Mouse (Mus musculus) olfactory bulb, adult 2 months (tissue): Measurements from ENCODE around the gene Lrguk. TPM values are rescaled to one million over a fixed set of nuclear protein-coding genes. Genes with fewer than 3 reads are reported as not detected.

Experiments used
- H3K27ac ChIP-seq: fragments of 200-500 bp; 2 replicates; pipeline ENCODE4 v1.5.1; 2012; ENCODE audit warnings: low read depth, low read length; ENCODE audit not compliant: insufficient read depth
- H3K4me1 ChIP-seq: fragments of 200-500 bp; 2 replicates; pipeline ENCODE4 v1.6.1; 2012; ENCODE audit warnings: low read length; ENCODE audit not compliant: control insufficient read depth, insufficient read depth
- H3K4me3 ChIP-seq: fragments of 200-500 bp; 2 replicates; pipeline ENCODE4 v1.5.1; 2012; ENCODE audit warnings: mild to moderate bottlenecking, low read depth, low read length, moderate library complexity; ENCODE audit not compliant: insufficient read depth
- CTCF ChIP-seq: fragments of 200-500 bp; IDR thresholded peaks from 2 replicates; pipeline ENCODE4 v1.5.1; 2012; ENCODE audit warnings: low read depth, mild to moderate bottlenecking, low read length, moderate library complexity; ENCODE audit not compliant: insufficient read depth
- POLR2A ChIP-seq: fragments of 200-500 bp; IDR thresholded peaks from 2 replicates; pipeline ENCODE4 v1.6.1; 2012; ENCODE audit warnings: mild to moderate bottlenecking, low read depth, low read length, moderate library complexity; ENCODE audit not compliant: insufficient read depth
- WGBS: fragments of 180-500 bp; shearing (Covaris S2); methylation state at CpG from one replicate; pipeline ENCODE4 v1.1.7; 2018; 5-methylcytosine and 5-hydroxymethylcytosine counted together
- polyA plus RNA-seq: library from polyadenylated mRNA; stranded (reverse); fragments of >200 nt; gene quantifications from 2 replicates; pipeline ENCODE4 v1.2.4, GENCODE M21; 2012; ENCODE audit warnings: low replicate concordance; ENCODE audit not compliant: missing spikeins, insufficient read depth, insufficient read length

Lrguk gene
- polyA plus RNA-seq, 1 experiment = not detected

DNA sequence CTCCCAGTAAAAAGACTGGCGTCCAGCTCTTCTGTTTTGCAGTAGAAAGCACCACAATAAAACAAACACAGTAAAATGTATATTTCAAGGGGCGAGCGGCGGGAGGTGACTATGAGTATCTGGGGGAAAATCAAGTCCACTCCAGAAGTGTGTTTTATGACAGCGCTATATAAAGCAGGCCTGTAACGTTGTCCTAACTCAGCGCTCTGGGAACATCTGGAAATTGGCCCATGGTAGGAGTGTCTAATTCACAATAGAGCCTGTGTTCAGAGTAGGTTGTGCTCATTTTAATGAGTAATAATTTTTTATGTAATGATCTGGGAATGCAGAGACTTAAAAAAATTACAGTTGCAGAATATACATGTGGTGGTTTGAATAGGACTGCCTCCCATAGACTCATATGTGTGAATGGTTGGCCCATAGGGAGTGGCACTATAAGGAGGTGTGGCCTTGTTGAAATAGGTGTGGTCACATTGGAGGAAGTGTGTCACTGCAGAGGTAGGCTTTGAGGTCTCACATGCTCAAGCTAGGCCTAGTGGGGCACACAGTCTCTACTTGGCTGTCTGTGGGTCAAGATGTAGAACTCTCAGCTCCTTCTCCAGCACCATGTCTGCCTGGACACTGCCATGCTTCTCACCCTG, 87.7 kb downstream of the Lrguk start:
- WGBS = 94% methylated on average over 7 of the region's 7 CpGs
- TF ChIP-seq CTCF = no peak
- TF ChIP-seq POLR2A = no peak
- H3K27ac ChIP-seq = no peak overlapping the region
- H3K4me1 ChIP-seq = no peaks in the 10 kb centered on the region
- H3K4me3 ChIP-seq = no peak overlapping the region

DNA sequence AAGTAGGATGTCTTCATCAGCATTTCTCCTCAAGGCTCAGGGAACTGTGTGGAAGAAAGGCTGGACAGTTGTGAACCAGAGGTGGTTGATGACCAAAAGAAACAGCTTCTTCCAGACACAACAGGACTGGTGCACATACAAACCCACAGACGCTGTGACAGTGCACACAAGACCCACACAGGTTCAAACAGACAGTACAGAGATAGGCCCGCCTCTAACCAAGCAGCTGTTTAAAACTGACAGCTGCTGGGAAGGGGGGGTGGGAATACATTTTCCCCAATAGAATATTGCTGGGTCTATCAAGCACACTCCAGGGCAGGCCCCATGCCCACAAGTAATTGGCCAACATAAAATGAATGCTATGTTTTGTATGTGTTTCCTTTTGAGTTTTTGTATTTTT, 95.2 kb downstream of the Lrguk start:
- WGBS = 92% methylated on average over 2 of the region's 2 CpGs
- Histone ChIP-seq H3K4me3 (no peak overlapping the region), H3K27ac (no peak overlapping the region), H3K4me1 (no peaks in the 10 kb centered on the region)
- TF ChIP-seq POLR2A (no peak), CTCF (no peak)

GRCm38 (mm10) chr6:34129261-34129660, 100.0 kb downstream of the Lrguk start:
- H3K4me1 ChIP-seq = no peaks in the 10 kb centered on the region
- 94% methylated on average over 2 of the region's 2 CpGs for WGBS

GRCm38 (mm10) chr6:34132391-34132790, 103.1 kb downstream of the Lrguk start:
- 94% methylated on average over 9 of the region's 9 CpGs for WGBS
- Histone ChIP-seq H3K27ac (no peak overlapping the region), H3K4me1 (no peaks in the 10 kb centered on the region), H3K4me3 (no peak overlapping the region)
- TF ChIP-seq POLR2A (no peak), CTCF (no peak)

More at GRCm38 (mm10) chr6:34129261-34129660, 100.0 kb downstream of the Lrguk start:
- Histone ChIP-seq H3K27ac (no peak overlapping the region), H3K4me3 (no peak overlapping the region)
- TF ChIP-seq POLR2A = no peak
- TF ChIP-seq CTCF = no peak

DNA sequence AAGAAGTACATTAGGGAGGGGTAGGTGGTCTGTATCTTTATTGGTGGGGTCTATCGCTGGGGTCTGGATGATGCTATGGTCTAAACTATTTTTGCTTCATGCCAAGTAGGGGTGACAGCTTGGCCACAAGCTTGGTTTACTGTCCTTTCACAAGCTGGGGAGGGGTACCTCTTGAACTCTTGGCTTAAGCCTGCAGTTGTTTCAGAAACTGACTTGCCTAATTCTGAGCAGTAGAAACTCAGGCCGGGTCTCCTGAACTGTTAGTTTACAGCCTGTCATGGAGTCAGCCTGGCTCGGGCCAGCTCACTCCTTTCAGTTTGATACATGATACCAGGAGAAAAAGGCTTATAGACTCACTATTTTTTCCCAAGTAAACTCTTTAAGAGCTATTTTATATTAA, 109.1 kb downstream of the Lrguk start:
- WGBS = 86% methylated on average over 3 of the region's 3 CpGs
- Histone ChIP-seq H3K27ac (no peak overlapping the region), H3K4me1 (no peaks in the 10 kb centered on the region), H3K4me3 (no peak overlapping the region)
- TF ChIP-seq POLR2A (no peak), CTCF (no peak)

DNA sequence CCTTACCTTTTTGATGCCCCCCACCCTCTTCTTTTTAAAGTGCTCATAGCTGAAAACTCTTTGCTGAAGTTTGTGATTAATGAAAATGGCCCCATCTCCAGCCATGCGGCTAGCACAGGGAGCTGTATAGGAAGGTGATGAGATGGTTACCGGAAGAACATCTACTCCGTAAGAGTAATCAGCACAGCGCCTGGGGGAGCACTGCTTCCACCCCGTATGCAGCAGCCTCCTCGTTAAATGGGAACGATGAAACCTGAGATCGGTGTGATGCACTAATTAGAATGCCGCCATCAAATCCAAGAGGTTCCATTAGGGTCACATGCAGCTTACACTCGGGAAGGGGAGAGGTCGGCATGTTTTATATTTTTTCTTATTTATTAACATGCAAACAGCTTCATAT, 113.7 kb downstream of the Lrguk start:
- WGBS = 78% methylated on average over 11 of the region's 11 CpGs
- no peak overlapping the region for H3K4me3 ChIP-seq
- H3K27ac ChIP-seq = no peak overlapping the region
- no peaks in the 10 kb centered on the region for H3K4me1 ChIP-seq
- TF ChIP-seq CTCF = no peak
- no peak for TF ChIP-seq POLR2A

GRCm38 (mm10) chr6:34146042-34146441, 116.8 kb downstream of the Lrguk start:
- no peak overlapping the region for H3K27ac ChIP-seq
- no peak overlapping the region for H3K4me3 ChIP-seq
- WGBS = 86% methylated on average over 6 of the region's 6 CpGs
- TF ChIP-seq CTCF = no peak
- TF ChIP-seq POLR2A = no peak
- no peaks in the 10 kb centered on the region for H3K4me1 ChIP-seq

- WGBS = 99% methylated on average over 3 of the region's 3 CpGs
- H3K4me1 ChIP-seq = peaks cover under 1% of the 10 kb centered on the region
- no peak overlapping the region for H3K27ac ChIP-seq
- no peak overlapping the region for H3K4me3 ChIP-seq
- no peak for TF ChIP-seq CTCF
- TF ChIP-seq POLR2A = no peak
These were observed 118.8 kb downstream of the Lrguk start for GRCm38 (mm10) chr6:34148021-34148420.

- Histone ChIP-seq H3K27ac (no peak overlapping the region), H3K4me3 (no peak overlapping the region), H3K4me1 (peaks cover 3% of the 10 kb centered on the region)
- WGBS = 82% methylated on average over 7 of the region's 7 CpGs
- no peak for TF ChIP-seq CTCF
- no peak for TF ChIP-seq POLR2A
These were observed 119.4 kb downstream of the Lrguk start for GRCm38 (mm10) chr6:34148639-34149038.
